Mouse (Mus musculus): ENCODE results near the gene Prr18.

Gene Prr18

DNA sequence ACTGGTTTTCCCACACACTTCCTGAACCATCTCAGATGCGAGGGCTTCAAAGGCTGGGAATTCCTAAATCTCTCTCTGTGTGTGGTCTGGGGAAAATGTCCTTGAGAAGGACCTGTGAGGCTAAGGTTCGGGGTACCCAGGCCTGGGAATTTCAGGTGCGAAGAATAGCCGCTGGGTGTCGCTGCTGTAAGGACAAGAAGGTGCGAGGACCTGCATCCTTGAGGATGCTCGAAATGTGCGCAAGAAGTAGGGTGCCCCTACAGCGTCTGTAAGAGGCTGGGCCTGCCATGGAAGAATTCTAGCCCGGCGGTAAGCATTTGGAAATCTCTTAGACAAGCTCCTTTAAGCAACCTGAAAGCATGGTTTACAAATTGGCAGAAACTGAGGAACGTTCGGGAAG is 51.2 kb downstream of the Prr18 start:
- in situ Hi-C loops (cut with MboI; ENCODE audit: low sequenced_read_pairs), result no loop called here

DNA sequence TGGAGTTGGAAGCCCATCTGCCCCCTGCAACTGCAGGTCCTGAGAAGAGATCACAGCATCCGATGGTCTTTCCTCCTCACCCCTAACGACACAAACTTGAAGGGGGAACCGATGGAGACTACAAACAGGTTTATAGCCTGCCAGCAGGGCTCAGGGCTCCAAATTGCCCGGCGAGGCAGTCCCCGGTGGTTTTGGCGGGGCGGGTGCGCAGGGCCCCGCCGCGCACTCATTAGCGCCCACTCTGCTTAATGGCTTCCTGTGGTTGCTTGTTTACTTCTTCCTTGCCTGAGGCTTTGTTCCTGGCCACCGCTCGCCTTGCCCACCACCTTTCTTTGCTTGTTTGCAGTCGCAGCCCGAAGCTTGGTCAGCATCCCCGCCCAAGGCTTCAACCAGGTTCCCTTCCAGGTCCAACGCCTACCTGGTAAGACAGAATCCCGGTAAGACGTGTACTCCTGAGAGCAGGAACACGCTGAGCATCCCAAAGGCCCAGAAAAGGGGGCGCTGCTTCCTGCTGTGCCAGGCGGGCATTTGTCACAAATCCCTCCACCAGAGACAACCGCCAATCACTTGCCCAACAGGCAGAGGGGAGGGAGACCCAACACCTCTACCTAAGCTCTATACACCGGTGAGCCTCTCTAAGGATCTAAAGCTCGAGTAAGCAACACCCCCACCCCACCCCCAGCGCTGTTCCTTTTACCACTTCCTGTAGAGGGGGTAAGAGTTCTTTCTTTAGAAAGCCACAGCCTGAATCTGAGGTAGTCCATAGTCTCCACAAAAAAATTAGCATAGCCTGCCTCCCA is 51.9 kb downstream of the Prr18 start:
- in situ Hi-C loops (cut with MboI; ENCODE audit: low sequenced_read_pairs), result no loop called here

DNA sequence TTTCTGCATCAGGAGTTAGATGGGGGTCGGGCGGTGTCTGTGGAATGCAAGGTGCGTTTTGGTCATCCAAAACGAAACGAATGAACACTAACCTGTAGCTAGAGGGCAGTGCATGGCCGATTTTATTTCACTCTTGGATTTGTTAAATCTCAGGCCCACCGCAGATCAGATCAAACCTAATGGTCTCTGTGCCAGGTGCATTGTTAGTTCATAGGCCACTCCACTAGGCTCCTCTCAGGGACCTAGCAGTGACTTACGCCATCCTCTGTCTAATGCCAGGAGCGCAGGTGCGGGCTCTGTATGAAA is 52.5 kb downstream of the Prr18 start:
- in situ Hi-C loops (cut with MboI; ENCODE audit: low sequenced_read_pairs), result no loop called here

DNA sequence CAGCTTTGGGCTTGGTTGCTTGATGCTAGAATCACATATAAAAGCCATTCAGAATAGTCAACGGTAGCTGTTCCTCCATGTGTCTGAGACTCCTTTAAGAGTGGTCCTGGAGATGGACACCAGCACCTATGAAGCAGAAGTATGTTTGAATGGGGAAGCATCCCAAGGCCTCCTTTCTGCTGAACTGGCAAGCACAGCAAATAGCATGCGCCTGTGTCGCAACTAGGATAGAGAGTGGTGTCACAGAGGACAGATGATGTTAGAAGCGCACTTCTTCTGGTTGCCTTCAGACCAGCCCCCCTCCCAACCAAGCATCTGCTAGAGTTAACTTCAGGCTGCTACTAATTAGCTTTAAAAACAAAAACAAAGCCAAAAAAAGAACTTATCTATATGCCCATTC is 53.2 kb downstream of the Prr18 start:
- in situ Hi-C loops (cut with MboI; ENCODE audit: low sequenced_read_pairs), result no loop called here
